Mouse (Mus musculus) G1E (cell line): Measurements from ENCODE around the gene Angptl7.

ENCODE experiments used
- CTCF ChIP-seq: IDR thresholded peaks from 2 replicates; pipeline ENCODE4 v1.5.1; 2012; ENCODE audit warnings: low read depth, low read length, inconsistent platforms, mixed read lengths
- GATA1 ChIP-seq: IDR thresholded peaks from 2 replicates; pipeline ENCODE4 v1.6.1; 2012; ENCODE audit warnings: borderline replicate concordance, low read length, inconsistent platforms, mixed read lengths
- GATA2 ChIP-seq: IDR thresholded peaks from 2 replicates; pipeline ENCODE4 v1.6.1; 2012; ENCODE audit warnings: low read depth, low read length, inconsistent platforms, borderline replicate concordance
- POLR2AphosphoS5 ChIP-seq: IDR thresholded peaks from 2 replicates; pipeline ENCODE4 v1.6.1; 2012; ENCODE audit warnings: low read depth, low read length, inconsistent platforms; ENCODE audit not compliant: insufficient replicate concordance
- TAL1 ChIP-seq: conservative IDR thresholded peaks from 2 replicates; pipeline ENCODE4 v1.6.1; 2012; ENCODE audit warnings: low read depth, low read length, inconsistent platforms, mixed read lengths

- no peak for TF ChIP-seq CTCF
- TF ChIP-seq GATA1 = no peak
- TF ChIP-seq POLR2AphosphoS5 = no peak
- TF ChIP-seq TAL1 = no peak
- TF ChIP-seq GATA2 = no peak
These were observed 20.0 kb downstream of the Angptl7 start for GRCm38 (mm10) chr4:148480245-148480644.
